Mouse (Mus musculus) MEL (cell line): ENCODE measurements at regions not wholly inside any gene's neighbourhood (a gene's known extent, or its start where the extent isn't known, plus 50 kb on each side); places are given as distances from the start of the nearest gene placed in this dataset.

ENCODE experiments used
- DNase-seq: peaks from one replicate; pipeline ENCODE4 v3.0.0; 2011; ENCODE audit warnings: low read depth, low spot score
- H3K27ac ChIP-seq: 2 replicates; pipeline ENCODE4 v1.5.1; 2012; ENCODE audit warnings: low read depth, mild to moderate bottlenecking, control low read depth, low read length, moderate library complexity; ENCODE audit not compliant: control insufficient read depth
- H3K27me3 ChIP-seq, 2 experiments: fragments of 150-350 bp in 1 of 2; sonication (generic) in 1 of 2; 2 replicates each; pipeline ENCODE4 v1.6.1; 2012; ENCODE audit warnings: low read length in 2 of 2, mild to moderate bottlenecking in 2 of 2, improper control_type of control experiment in 1 of 2, moderate library complexity in 1 of 2; ENCODE audit not compliant: insufficient read depth in 2 of 2, control insufficient read depth in 1 of 2
- H3K36me3 ChIP-seq, 2 experiments: 2 replicates each; pipeline ENCODE4 v1.6.1; 2012 to 2014; ENCODE audit warnings: low read length in 2 of 2, improper control_type of control experiment in 1 of 2, inconsistent platforms in 1 of 2, mild to moderate bottlenecking in 1 of 2; ENCODE audit not compliant: insufficient read depth in 2 of 2, control insufficient read depth in 1 of 2
- H3K4me1 ChIP-seq, 2 experiments: fragments of 150-350 bp in 1 of 2; sonication (generic) in 1 of 2; 2 replicates each; pipeline ENCODE4 v1.6.1; 2012; ENCODE audit warnings: low read length in 2 of 2, improper control_type of control experiment in 1 of 2, mild to moderate bottlenecking in 1 of 2; ENCODE audit not compliant: insufficient read depth in 2 of 2, control insufficient read depth in 1 of 2
- H3K4me3 ChIP-seq, 2 experiments: fragments of 150-350 bp in 1 of 2; sonication (generic) in 1 of 2; 2 replicates each; pipeline ENCODE4 v1.5.1; 2012; ENCODE audit warnings: low read depth in 2 of 2, low read length in 2 of 2, mild to moderate bottlenecking in 2 of 2, moderate library complexity in 2 of 2, control low read depth in 1 of 2, improper control_type of control experiment in 1 of 2; ENCODE audit not compliant: control insufficient read depth in 1 of 2, insufficient read depth in 1 of 2
- H3K79me2 ChIP-seq: 2 replicates; pipeline ENCODE4 v1.6.1; 2012; ENCODE audit warnings: mild to moderate bottlenecking, low read length, moderate library complexity; ENCODE audit not compliant: control insufficient read depth, poor library complexity, insufficient read depth
- H3K9ac ChIP-seq: 2 replicates; pipeline ENCODE4 v1.6.1; 2012; ENCODE audit warnings: low read depth, mild to moderate bottlenecking, control low read depth, low read length, moderate library complexity; ENCODE audit not compliant: control insufficient read depth, poor library complexity, severe bottlenecking
- H3K9me3 ChIP-seq: fragments of 150-350 bp; sonication (generic); replicated peaks from 2 replicates; pipeline ENCODE4 v1.6.1; 2012; ENCODE audit warnings: mild to moderate bottlenecking, low read length, improper control_type of control experiment, moderate library complexity; ENCODE audit not compliant: insufficient read depth
- BHLHE40 ChIP-seq: IDR thresholded peaks from 2 replicates; pipeline ENCODE4 v1.6.1; 2012; ENCODE audit warnings: low read depth, mild to moderate bottlenecking, inconsistent platforms, low read length, improper control_type of control experiment, borderline replicate concordance
- CTCF ChIP-seq, 3 experiments: IDR thresholded peaks in 2 of 3; conservative IDR thresholded peaks in 1 of 3; 2 replicates each; pipeline ENCODE4 v1.5.1; 2011 to 2012; ENCODE audit warnings: low read length in 3 of 3, low read depth in 2 of 3, mild to moderate bottlenecking in 2 of 3, improper control_type of control experiment in 1 of 3, inconsistent platforms in 1 of 3, mixed read lengths in 1 of 3, moderate library complexity in 1 of 3; ENCODE audit not compliant: control insufficient read depth in 1 of 3, insufficient read depth in 1 of 3, poor library complexity in 1 of 3, severe bottlenecking in 1 of 3
- E2F4 ChIP-seq: IDR thresholded peaks from 2 replicates; pipeline ENCODE4 v1.6.1; 2011; ENCODE audit warnings: low read depth, low read length, improper control_type of control experiment, borderline replicate concordance
- EP300 ChIP-seq, 2 experiments: IDR thresholded peaks; 2 replicates each; pipeline ENCODE4 v1.6.1; 2011; ENCODE audit warnings: improper control_type of control experiment in 2 of 2, low read length in 2 of 2, low read depth in 1 of 2, mild to moderate bottlenecking in 1 of 2
- ETS1 ChIP-seq: IDR thresholded peaks from 2 replicates; pipeline ENCODE4 v1.6.1; 2012; ENCODE audit warnings: low read depth, mild to moderate bottlenecking, inconsistent platforms, low read length, improper control_type of control experiment, moderate library complexity
- GABPA ChIP-seq: IDR thresholded peaks from 2 replicates; pipeline ENCODE4 v1.6.1; 2012; ENCODE audit warnings: low read depth, mild to moderate bottlenecking, inconsistent platforms, low read length, improper control_type of control experiment, moderate library complexity
- GATA1 ChIP-seq: IDR thresholded peaks from 2 replicates; pipeline ENCODE4 v1.6.1; 2011; ENCODE audit warnings: low read depth, low read length, improper control_type of control experiment
- HCFC1 ChIP-seq: IDR thresholded peaks from 2 replicates; pipeline ENCODE4 v1.6.1; 2012; ENCODE audit warnings: low read depth, mild to moderate bottlenecking, inconsistent platforms, low read length, improper control_type of control experiment, moderate library complexity
- MAFK ChIP-seq: IDR thresholded peaks from 2 replicates; pipeline ENCODE4 v1.6.1; 2011; ENCODE audit warnings: low read depth, mild to moderate bottlenecking, low read length, improper control_type of control experiment, borderline replicate concordance
- MEF2A ChIP-seq: IDR thresholded peaks from 2 replicates; pipeline ENCODE4 v1.6.1; 2014; ENCODE audit warnings: low read depth, mild to moderate bottlenecking, inconsistent platforms, low read length, improper control_type of control experiment; ENCODE audit not compliant: poor library complexity, insufficient replicate concordance, severe bottlenecking; ENCODE audit errors: extremely low read depth
- MYB ChIP-seq: IDR thresholded peaks from 2 replicates; pipeline ENCODE4 v1.6.1; 2011; ENCODE audit warnings: mild to moderate bottlenecking, low read depth, low read length, improper control_type of control experiment
- MYC ChIP-seq: IDR thresholded peaks from 2 replicates; pipeline ENCODE4 v1.6.1; 2011; ENCODE audit warnings: low read depth, mild to moderate bottlenecking, low read length, improper control_type of control experiment, moderate library complexity
- NELFE ChIP-seq: IDR thresholded peaks from 2 replicates; pipeline ENCODE4 v1.6.1; 2011; ENCODE audit warnings: low read depth, low read length, improper control_type of control experiment
- RAD21 ChIP-seq: IDR thresholded peaks from 2 replicates; pipeline ENCODE4 v1.6.1; 2011; ENCODE audit warnings: mild to moderate bottlenecking, low read depth, low read length, improper control_type of control experiment
- RCOR1 ChIP-seq: IDR thresholded peaks from 2 replicates; pipeline ENCODE4 v1.6.1; 2012; ENCODE audit warnings: low read depth, mild to moderate bottlenecking, inconsistent platforms, low read length, improper control_type of control experiment
- SIN3A ChIP-seq: IDR thresholded peaks from 2 replicates; pipeline ENCODE4 v1.6.1; 2012; ENCODE audit warnings: low read length, improper control_type of control experiment, inconsistent platforms
- SMC3 ChIP-seq: IDR thresholded peaks from 2 replicates; pipeline ENCODE4 v1.6.1; 2011; ENCODE audit warnings: low read depth, low read length, improper control_type of control experiment
- UBTF ChIP-seq: IDR thresholded peaks from 2 replicates; pipeline ENCODE4 v1.6.1; 2012; ENCODE audit warnings: low read depth, mild to moderate bottlenecking, inconsistent platforms, low read length, improper control_type of control experiment, moderate library complexity, borderline replicate concordance; ENCODE audit not compliant: insufficient read depth
- USF1 ChIP-seq: IDR thresholded peaks from 2 replicates; pipeline ENCODE4 v1.6.1; 2014; ENCODE audit warnings: low read depth, mild to moderate bottlenecking, inconsistent platforms, low read length, improper control_type of control experiment, moderate library complexity
- USF2 ChIP-seq, 2 experiments: IDR thresholded peaks; 2 replicates each; pipeline ENCODE4 v1.6.1; 2011 to 2012; ENCODE audit warnings: improper control_type of control experiment in 2 of 2, low read length in 2 of 2, borderline replicate concordance in 1 of 2, inconsistent platforms in 1 of 2, low read depth in 1 of 2, mild to moderate bottlenecking in 1 of 2; ENCODE audit not compliant: insufficient read depth in 1 of 2
- ZMIZ1 ChIP-seq: IDR thresholded peaks from 2 replicates; pipeline ENCODE4 v1.6.1; 2012; ENCODE audit warnings: low read depth, mild to moderate bottlenecking, inconsistent platforms, low read length, improper control_type of control experiment, moderate library complexity
- ZNF384 ChIP-seq: IDR thresholded peaks from 2 replicates; pipeline ENCODE4 v1.6.1; 2012; ENCODE audit warnings: low read depth, mild to moderate bottlenecking, inconsistent platforms, low read length, improper control_type of control experiment

- Histone ChIP-seq H3K4me3 (no peak overlapping the region), H3K27me3 (peaks cover 3 to 7% of the 10 kb centered on the region in 2 experiments), H3K9ac (no peak overlapping the region), H3K9me3 (no peaks in the 10 kb centered on the region), H3K36me3 (no peaks in the 10 kb centered on the region), H3K27ac (no peak overlapping the region), H3K4me1 (no peaks in the 10 kb centered on the region), H3K79me2 (no peaks in the 10 kb centered on the region)
- DNase-seq = no peak
- no peak for TF ChIP-seq RCOR1
- TF ChIP-seq MYC = no peak
- TF ChIP-seq ZNF384 = no peak
- TF ChIP-seq ZMIZ1 = no peak
- TF ChIP-seq SIN3A = no peak
- no peak for TF ChIP-seq UBTF
- TF ChIP-seq USF1 = no peak
- no peak for TF ChIP-seq RAD21
- no peak for TF ChIP-seq EP300 (IDR thresholded peaks at IDR 0.05; ENCODE audit: low read depth in 1 of 2, low read length in 2 of 2)
These were observed 134.1 kb upstream of the Lhx1 start for GRCm38 (mm10) chr11:84659370-84659937.

- TF ChIP-seq GABPA (no peak), USF1 (no peak), ETS1 (no peak), MYB (no peak), BHLHE40 (no peak), ZMIZ1 (no peak)
- Histone ChIP-seq H3K27me3 (peaks cover 12 to 18% of the 10 kb centered on the region in 2 experiments), H3K4me1 (no peaks in the 10 kb centered on the region), H3K9me3 (no peaks in the 10 kb centered on the region), H3K36me3 (no peaks in the 10 kb centered on the region), H3K9ac (no peak overlapping the region), H3K27ac (no peak overlapping the region), H3K4me3 (no peak overlapping the region), H3K79me2 (no peaks in the 10 kb centered on the region)
- no peak for DNase-seq
These were observed 128.1 kb upstream of the Lhx1 start for GRCm38 (mm10) chr11:84653481-84653880.

GRCm38 (mm10) chr11:84648899-84649298, 123.6 kb upstream of the Lhx1 start:
- H3K27me3 ChIP-seq = peaks cover 6 to 14% of the 10 kb centered on the region in 2 experiments
- TF ChIP-seq NELFE = no peak
- TF ChIP-seq E2F4 = no peak
- no peak for TF ChIP-seq HCFC1
- no peak for TF ChIP-seq GATA1
- TF ChIP-seq MAFK = no peak
- no peak for TF ChIP-seq ETS1
- TF ChIP-seq USF2 (IDR thresholded peaks at IDR 0.05; ENCODE audit: borderline replicate concordance in 1 of 2, insufficient read depth in 1 of 2, low read depth in 1 of 2, low read length in 2 of 2) = no peak
- no peak for TF ChIP-seq SMC3
- TF ChIP-seq MEF2A = no peak
- no peak for TF ChIP-seq CTCF (IDR thresholded peaks at IDR 0.05 in 2 of 3, conservative IDR thresholded peaks at IDR 0.05 in 1 of 3; ENCODE audit: control insufficient read depth in 1 of 3, insufficient read depth in 1 of 3, low read depth in 2 of 3, low read length in 3 of 3, poor library complexity in 1 of 3, severe bottlenecking in 1 of 3)
- no peak for TF ChIP-seq RAD21
- TF ChIP-seq BHLHE40 = no peak
- TF ChIP-seq, all 39 proteins: peak for 0
- DNase-seq = no peak
- Histone ChIP-seq H3K36me3 (no peaks in the 10 kb centered on the region), H3K4me1 (no peaks in the 10 kb centered on the region), H3K9me3 (no peaks in the 10 kb centered on the region), H3K27ac (no peak overlapping the region), H3K79me2 (no peaks in the 10 kb centered on the region), H3K9ac (no peak overlapping the region), H3K4me3 (no peak overlapping the region)
